Mouse (Mus musculus) midbrain, postnatal 0 days (tissue): ENCODE results near the gene Tns3. TPM values are rescaled to one million over a fixed set of nuclear protein-coding genes. Genes with fewer than 3 reads are reported as not detected.
"Not testable (repeated sequence)": the region's sequence is repeated elsewhere in the genome, so short reads cannot be mapped to it uniquely, and the experiment has no call there.

Source experiments
- ATAC-seq: fragments of 200-750 bp; cut with Nextera tagmentation; 2 replicates; pipeline ENCODE4 v1.8.0; 2017; ENCODE audit warnings: moderate number of reproducible peaks, mild to moderate bottlenecking, moderate TSS enrichment, moderate library complexity; ENCODE audit not compliant: low FRiP score
- DNase-seq: peaks from one replicate; pipeline ENCODE4 v3.0.0-alpha.2; 2015; ENCODE audit warnings: low spot score
- H3K27ac ChIP-seq: fragments of 300-500 bp; sonication (generic); 2 replicates; pipeline ENCODE4 v1.5.1; 2014; ENCODE audit warnings: low read depth, mild to moderate bottlenecking, low read length, mixed read lengths
- H3K27me3 ChIP-seq: fragments of 300-500 bp; sonication (generic); 2 replicates; pipeline ENCODE4 v1.6.1; 2014; ENCODE audit warnings: low read length, control low read depth, mixed read lengths; ENCODE audit not compliant: insufficient read depth
- H3K36me3 ChIP-seq: fragments of 300-500 bp; sonication (generic); 2 replicates; pipeline ENCODE4 v1.6.1; 2014; ENCODE audit warnings: low read length, control low read depth, mixed read lengths; ENCODE audit not compliant: insufficient read depth
- H3K4me1 ChIP-seq: fragments of 300-500 bp; sonication (generic); 2 replicates; pipeline ENCODE4 v1.6.1; 2014; ENCODE audit warnings: mild to moderate bottlenecking, control low read depth, antibody characterized with exemption, low read length, mixed read lengths; ENCODE audit not compliant: insufficient read depth
- H3K4me2 ChIP-seq: fragments of 300-500 bp; sonication (generic); 2 replicates; pipeline ENCODE4 v1.6.1; 2014; ENCODE audit warnings: low read depth, mild to moderate bottlenecking, low read length, mixed read lengths; ENCODE audit not compliant: poor library complexity, severe bottlenecking
- H3K4me3 ChIP-seq: fragments of 300-500 bp; sonication (generic); 2 replicates; pipeline ENCODE4 v1.5.1; 2014; ENCODE audit warnings: low read depth, mild to moderate bottlenecking, low read length, moderate library complexity
- H3K9ac ChIP-seq: fragments of 300-500 bp; sonication (generic); replicated peaks from 2 replicates; pipeline ENCODE4 v1.6.1; 2014; ENCODE audit warnings: mild to moderate bottlenecking, low read length, moderate library complexity, mixed read lengths; ENCODE audit not compliant: poor library complexity, severe bottlenecking
- H3K9me3 ChIP-seq: fragments of 300-500 bp; sonication (generic); 2 replicates; pipeline ENCODE4 v1.6.1; 2016; ENCODE audit warnings: low read length, control low read depth
- CTCF ChIP-seq: IDR thresholded peaks from 2 replicates; pipeline ENCODE4 v1.5.1; 2016; ENCODE audit warnings: antibody characterized with exemption, mild to moderate bottlenecking
- WGBS: fragments of 180-500 bp; shearing (Covaris S2); extraction: QIAGEN DNeasy Blood & Tissue Kit; methylation state at CpG from one replicate; pipeline ENCODE4 v1.1.7; 2014; 5-methylcytosine and 5-hydroxymethylcytosine counted together
- polyA plus RNA-seq: library from polyadenylated mRNA; unstranded; fragments of >200 nt; fragmentation: Nextera tagmentation; extraction: Ambion mirVana; gene quantifications from 2 replicates; pipeline ENCODE4 v1.2.1, GENCODE M21; 2015
- total RNA-seq: library from RNA; depleted of rRNA; stranded (reverse); fragments of >200 nt; gene quantifications from 2 replicates; pipeline ENCODE4 v1.2.3, GENCODE M21; 2014

Tns3 gene
- total and polyA plus RNA-seq, 2 experiments from 2014 or later: 4.9 to 38.7 TPM

DNA sequence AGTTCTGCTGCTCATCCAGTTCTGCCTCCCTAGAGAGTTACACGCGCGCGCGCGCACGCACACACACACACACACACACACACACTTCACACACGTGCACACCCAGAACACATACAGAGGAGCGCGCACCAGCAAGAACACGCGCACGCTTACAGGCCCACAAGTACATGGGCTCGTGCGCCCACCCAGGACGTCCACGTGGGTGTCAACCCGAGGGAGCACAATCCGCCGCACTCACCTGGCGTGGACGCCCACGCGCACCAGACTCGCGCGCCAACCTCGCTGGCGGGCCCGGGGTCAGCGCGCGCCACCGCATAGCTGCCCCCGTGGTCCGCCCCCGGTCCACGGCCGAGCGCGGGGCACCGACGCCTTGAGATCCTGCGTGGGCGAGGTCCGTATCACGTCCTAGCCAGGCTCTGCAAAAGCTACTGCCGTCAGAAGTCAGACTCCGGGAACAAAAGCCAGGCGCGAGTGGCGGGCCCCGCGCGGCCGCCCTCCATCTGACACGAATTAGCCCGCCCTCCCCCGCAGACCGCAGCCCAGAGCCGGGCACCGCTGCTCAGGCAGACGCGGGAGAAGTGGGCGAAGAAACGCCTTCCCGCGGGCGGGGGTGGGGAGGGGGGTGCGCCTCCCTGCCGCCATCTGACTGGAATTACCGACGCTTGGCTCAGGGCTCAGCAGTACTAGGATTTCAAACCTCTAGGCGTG, 40.0 kb downstream of the Tns3 start:
- ATAC-seq: peak; percentile 87
- Histone ChIP-seq H3K4me3 (peak overlapping the region; percentile 73), H3K27me3 (no peaks in the 10 kb centered on the region), H3K36me3 (no peaks in the 10 kb centered on the region), H3K27ac (no peak overlapping the region), H3K9me3 (no peaks in the 10 kb centered on the region), H3K4me2 (peak overlapping the region; percentile 93), H3K4me1 (no peaks in the 10 kb centered on the region), H3K9ac (peak overlapping the region; percentile 63)
- peak; percentile 63 for DNase-seq
- 0% methylated on average over 72 of the region's 74 CpGs for whole genome bisulfite sequencing
- TF ChIP-seq CTCF: no peak

DNA sequence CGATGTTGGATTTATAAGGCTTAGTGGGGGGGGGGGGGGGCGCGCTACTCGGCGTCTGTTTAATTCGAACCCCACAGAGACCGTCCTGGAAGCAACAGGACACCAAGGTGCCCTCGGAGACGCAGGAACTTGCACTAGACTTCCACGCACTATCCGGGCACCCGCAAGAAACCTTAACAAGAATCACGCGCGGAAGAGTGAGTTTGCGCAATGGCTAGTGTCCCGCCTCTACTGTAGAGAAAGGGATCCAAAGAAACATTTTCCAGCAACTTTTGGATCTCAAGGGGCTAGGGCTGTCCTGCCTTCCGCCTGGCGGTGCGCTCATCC, 40.5 kb downstream of the Tns3 start:
- TF ChIP-seq CTCF: peak; percentile 28; the same call in 1 of the 2 replicates
- Histone ChIP-seq H3K4me2 (peak overlapping the region; percentile 93), H3K36me3 (no peaks in the 10 kb centered on the region), H3K4me1 (no peaks in the 10 kb centered on the region), H3K9ac (peak overlapping the region; percentile 63; the same call in 1 of the 2 replicates), H3K27ac (no peak overlapping the region), H3K9me3 (no peaks in the 10 kb centered on the region), H3K27me3 (no peaks in the 10 kb centered on the region), H3K4me3 (peak overlapping the region; percentile 73)
- no peak for ATAC-seq
- no peak for DNase-seq
- WGBS: 4% methylated on average over 20 of the region's 20 CpGs

DNA sequence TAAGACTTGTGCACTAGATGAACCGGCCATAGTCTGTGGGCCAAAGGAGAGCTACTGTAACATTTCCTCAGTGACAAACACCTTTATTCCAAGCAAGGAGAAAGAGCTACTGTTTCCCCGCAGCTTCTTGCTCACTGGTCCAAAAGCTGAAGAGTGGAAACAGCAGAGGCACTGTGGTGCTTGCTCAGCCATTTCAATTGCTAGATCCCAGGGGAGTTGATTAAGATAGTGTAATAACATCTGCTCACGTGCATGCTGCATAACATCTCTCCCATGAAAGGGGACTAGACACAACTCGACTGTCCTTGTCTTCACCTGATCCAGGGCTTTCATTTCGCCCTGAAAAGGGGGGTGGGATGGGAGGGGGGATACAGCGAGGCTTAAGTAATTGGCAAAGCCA, 41.7 kb downstream of the Tns3 start:
- no peak overlapping the region for H3K27ac ChIP-seq
- no peaks in the 10 kb centered on the region for H3K36me3 ChIP-seq
- no peak overlapping the region for H3K4me2 ChIP-seq
- no peaks in the 10 kb centered on the region for H3K27me3 ChIP-seq
- DNase-seq (peak; percentile 51), ATAC-seq (no peak)
- no peaks in the 10 kb centered on the region for H3K4me1 ChIP-seq
- no peak overlapping the region for H3K4me3 ChIP-seq
- H3K9me3 ChIP-seq: no peaks in the 10 kb centered on the region
- no peak for TF ChIP-seq CTCF
- 45% methylated on average over 6 of the region's 6 CpGs for WGBS
- no peak overlapping the region for H3K9ac ChIP-seq

DNA sequence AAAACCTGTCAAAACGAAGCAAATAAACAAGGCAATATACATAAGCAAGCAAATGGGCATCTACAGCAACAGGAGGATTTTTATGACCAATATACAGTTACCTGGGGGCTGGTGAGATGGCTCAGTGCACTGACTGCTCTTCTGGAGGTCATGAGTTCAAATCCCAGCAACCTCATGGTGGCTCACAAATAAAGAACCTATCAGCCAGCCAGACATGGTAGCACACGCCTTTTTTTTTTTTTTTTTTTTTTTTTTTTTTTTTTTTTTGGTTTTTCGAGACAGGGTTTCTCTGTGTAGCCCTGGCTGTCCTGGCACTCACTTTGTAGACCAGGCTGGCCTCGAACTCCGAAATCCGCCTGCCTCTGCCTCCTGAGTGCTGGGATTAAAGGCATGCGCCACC, 45.2 kb downstream of the Tns3 start:
- not testable (repeated sequence) for H3K4me2 ChIP-seq, H3K4me3 ChIP-seq, ATAC-seq, H3K27ac ChIP-seq, H3K9ac ChIP-seq, H3K4me1 ChIP-seq, H3K9me3 ChIP-seq, DNase-seq, H3K36me3 ChIP-seq, H3K27me3 ChIP-seq
- WGBS: 93% methylated on average over 6 of the region's 7 CpGs

DNA sequence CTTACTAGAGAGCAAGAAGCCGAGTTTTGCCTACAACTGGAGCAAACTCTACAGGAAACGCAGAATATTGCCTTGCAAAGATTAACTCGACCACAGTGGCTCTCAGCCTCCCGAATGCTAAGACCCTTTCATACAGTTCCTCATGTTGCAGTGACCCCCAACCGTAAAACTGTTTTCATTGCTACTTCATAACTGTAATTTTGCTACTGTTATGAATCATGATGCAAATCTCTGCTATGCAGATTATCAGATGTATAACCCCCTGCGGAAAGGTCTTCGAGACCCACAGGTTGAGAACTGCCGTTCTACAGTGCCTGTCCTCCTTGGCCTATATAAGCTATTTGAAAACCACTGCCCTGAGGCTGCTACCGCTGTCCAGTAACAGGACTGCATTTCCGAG, 46.0 kb downstream of the Tns3 start:
- Histone ChIP-seq H3K4me2 (no peak overlapping the region), H3K9ac (no peak overlapping the region), H3K4me3 (no peak overlapping the region), H3K4me1 (no peaks in the 10 kb centered on the region), H3K36me3 (no peaks in the 10 kb centered on the region), H3K9me3 (no peaks in the 10 kb centered on the region), H3K27ac (no peak overlapping the region), H3K27me3 (no peaks in the 10 kb centered on the region)
- WGBS: 69% methylated on average over 10 of the region's 10 CpGs
- no peak for TF ChIP-seq CTCF
- ATAC-seq: no peak
- DNase-seq: no peak

DNA sequence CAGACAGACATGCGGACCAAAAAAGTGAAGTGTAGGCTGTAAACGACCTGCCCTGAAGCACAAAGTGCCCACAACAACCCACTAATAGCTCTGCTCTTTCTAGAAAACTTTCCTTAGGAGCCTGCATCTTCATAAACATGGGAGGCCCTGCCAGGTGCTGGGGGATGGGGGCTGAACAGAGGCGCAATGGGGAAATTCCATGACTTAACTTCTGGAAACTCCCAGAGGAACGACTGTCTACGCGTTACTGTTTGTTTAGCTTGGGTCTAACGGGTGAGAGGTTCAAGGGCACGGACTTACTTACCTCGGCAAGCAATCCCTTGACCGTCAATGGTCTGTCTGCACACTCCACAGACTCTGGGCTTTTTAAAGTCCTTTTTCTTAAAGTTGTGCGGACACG, 48.9 kb downstream of the Tns3 start:
- ATAC-seq: no peak
- Histone ChIP-seq H3K4me3 (no peak overlapping the region), H3K27me3 (no peaks in the 10 kb centered on the region), H3K4me1 (no peaks in the 10 kb centered on the region), H3K4me2 (no peak overlapping the region), H3K27ac (no peak overlapping the region), H3K9me3 (no peaks in the 10 kb centered on the region), H3K9ac (no peak overlapping the region), H3K36me3 (no peaks in the 10 kb centered on the region)
- WGBS: 86% methylated on average over 12 of the region's 12 CpGs
- DNase-seq: no peak
- no peak for TF ChIP-seq CTCF
